Mouse (Mus musculus) spleen, postnatal 14 days (tissue): ENCODE data around the gene Depdc1b.

ENCODE experiments used
- DNase-seq, 2 experiments: peaks; one replicate each; pipeline ENCODE4 v3.0.0; 2021 to 2022; ENCODE audit warnings: low spot score in 2 of 2

Depdc1b gene

GRCm38 (mm10) chr13:108315702-108316486 is at the start of gene Depdc1b:
Gene Depdc1b, plus strand, starts transcription at chr13:108316332.
- DNase-seq: peak; percentile 90 to 92

GRCm38 (mm10) chr13:108267841-108268634 is 48.1 kb upstream of the Depdc1b start:
- no peak for DNase-seq

GRCm38 (mm10) chr13:108271458-108272148 is 44.5 kb upstream of the Depdc1b start:
- no peak for DNase-seq

DNA sequence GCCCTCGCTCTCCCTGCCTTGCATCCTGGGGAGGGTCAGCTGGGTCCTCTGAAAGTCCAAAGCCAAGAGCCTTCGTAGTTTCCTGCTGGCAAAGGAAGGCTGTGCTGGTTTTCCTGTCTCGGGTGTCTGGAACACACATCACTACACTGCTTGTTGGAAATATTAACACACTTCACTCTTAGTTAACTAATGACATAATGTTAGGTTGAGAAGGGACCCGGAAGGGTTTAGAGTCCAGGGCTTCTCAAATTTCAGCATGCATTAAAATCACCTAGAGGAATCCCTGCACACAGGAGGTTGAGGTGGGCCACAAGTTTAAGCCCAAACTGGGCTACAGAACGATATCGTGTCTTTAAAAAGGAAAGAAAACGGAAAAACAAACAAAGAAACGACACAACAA is 43.8 kb upstream of the Depdc1b start:
- DNase-seq: no peak

- DNase-seq: no peak
Observed at GRCm38 (mm10) chr13:108273034-108273433, 43.1 kb upstream of the Depdc1b start.

GRCm38 (mm10) chr13:108273456-108273855 is 42.7 kb upstream of the Depdc1b start:
- no peak for DNase-seq

DNA sequence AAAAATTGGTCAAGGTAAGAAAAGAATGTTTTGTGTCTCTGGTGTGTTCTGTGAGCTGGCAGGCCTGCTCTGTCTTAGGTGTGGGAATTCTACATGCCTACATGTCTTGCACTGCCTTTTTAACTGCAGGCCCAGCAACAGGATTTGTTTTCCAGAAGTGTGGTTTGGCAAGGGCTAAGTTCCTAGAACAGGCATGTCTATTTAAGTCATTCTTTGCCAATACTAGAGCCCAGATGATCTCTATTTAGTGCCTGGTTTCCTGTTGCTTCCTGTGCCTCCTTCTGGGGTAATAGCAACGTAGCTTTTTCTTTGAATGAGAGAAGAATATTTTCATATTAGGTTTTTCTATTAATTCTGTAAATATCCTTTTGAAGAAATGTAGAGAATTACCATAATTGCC is 39.6 kb upstream of the Depdc1b start:
- DNase-seq: no peak

DNA sequence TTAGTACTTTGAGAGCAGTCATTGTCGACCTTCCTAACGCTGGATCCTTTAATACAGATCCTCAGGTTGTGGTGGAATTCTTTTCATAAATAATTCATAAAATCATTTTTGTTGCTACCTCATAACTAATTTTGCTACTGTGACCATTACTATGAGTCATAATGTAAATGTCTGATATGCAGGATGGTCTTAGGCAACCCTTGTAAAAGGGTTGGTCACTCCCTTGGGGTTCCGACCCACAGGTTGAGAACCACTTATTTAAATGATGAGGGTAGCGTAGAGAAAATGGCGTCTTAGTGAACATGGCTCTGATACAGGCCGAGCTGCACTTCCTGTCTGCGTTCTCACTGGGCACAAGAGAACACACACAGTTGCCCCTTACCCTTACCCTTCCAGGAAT is 38.8 kb upstream of the Depdc1b start:
- no peak for DNase-seq

DNA sequence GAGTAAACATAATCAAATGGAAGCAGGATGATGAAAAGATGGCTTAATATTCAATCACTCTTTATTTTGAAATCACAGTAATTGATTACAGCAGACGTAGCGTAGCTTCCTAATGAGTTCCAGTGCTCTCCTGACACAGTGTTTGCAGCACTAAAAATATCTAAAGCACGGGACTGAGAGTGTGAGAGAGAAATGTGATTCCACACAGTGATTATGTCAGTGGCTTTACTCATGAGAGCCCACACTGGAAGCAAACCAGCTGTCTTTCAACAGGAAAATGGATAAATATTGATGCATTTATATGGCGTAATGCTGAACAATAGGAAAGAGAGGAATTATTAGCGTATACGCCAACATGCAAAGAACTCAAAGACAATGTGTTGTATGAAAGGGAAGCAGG is 37.5 kb upstream of the Depdc1b start:
- no peak for DNase-seq

- DNase-seq: no peak
Observed at GRCm38 (mm10) chr13:108284312-108284711, 31.8 kb upstream of the Depdc1b start.

- DNase-seq: no peak
Observed at GRCm38 (mm10) chr13:108287953-108288352, 28.2 kb upstream of the Depdc1b start.

- no peak for DNase-seq
Observed at GRCm38 (mm10) chr13:108289436-108289835, 26.7 kb upstream of the Depdc1b start.

GRCm38 (mm10) chr13:108290314-108290713 is 25.8 kb upstream of the Depdc1b start:
- DNase-seq: no peak

DNA sequence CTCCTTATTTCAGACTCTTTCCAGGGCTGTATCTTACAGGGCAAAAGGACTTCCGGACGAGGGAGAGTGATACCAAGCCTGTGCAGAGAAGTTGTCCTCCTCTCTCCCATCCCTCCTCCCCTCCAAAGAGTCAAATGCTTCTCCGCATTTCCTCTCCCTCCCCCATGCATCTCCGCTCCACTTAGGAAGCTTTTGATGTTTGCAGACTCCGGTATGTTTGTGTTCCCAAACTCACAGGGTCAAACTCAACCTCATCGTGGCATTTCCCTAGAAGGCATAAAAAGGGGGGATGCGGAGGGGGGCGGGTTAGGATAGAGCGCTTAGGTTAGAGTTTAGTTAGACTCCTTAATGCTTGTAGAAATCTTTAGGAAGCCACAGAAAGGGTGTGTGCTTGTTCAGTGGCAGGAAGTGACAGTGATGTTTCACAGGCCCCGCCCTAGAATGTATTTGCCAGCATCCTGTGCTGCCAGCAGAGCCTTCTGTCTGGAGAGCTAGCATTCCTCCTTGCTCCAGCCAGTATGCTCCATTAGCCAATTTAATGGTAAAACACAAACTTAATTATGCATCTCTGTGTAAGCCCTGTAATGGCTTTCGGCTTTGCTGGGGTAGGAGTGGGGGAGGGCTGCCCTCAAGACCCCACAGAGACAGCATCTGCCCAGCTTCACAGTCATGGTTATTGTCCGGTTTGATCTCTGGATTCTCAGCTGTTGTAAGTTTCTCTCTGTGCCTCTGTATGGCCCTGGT is 18.6 kb upstream of the Depdc1b start:
- DNase-seq: no peak

- no peak for DNase-seq
Observed at GRCm38 (mm10) chr13:108298241-108298640, 17.9 kb upstream of the Depdc1b start.

- no peak for DNase-seq
Observed at GRCm38 (mm10) chr13:108300346-108300950, 15.7 kb upstream of the Depdc1b start.

GRCm38 (mm10) chr13:108301411-108301810 is 14.7 kb upstream of the Depdc1b start:
- no peak for DNase-seq

DNA sequence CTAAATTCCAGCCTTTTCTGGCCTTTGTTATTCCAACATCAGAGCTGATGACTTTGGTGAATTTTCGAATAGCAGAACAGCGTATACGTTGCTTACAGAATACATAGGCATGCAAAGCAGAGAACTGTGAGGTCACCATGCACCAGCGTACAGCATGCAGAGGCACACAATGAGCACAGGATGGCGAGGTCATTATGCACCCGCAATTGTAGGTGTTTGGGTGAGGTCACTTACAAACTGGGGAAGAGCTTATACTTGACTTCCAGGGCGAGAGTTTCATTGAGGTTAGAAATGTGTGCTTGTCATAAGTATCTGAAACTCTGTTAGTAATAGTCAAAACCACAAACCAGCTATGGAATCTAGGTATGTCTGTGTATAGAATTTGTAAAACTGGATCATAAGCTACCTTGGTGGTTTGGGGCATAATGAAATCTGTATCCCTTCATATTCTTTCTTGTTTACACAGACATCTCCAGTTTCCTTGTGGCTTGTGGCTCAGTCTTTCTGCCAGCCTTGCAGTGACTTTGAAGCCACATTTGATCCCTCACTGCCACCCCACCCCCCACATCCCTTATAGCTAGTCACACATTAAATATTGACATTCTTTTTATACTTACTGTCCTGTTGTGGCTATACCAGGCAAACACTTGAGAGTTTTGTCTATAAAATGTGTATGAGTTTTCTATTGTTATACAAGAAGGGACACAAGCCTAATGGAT is 13.0 kb upstream of the Depdc1b start:
- DNase-seq: no peak

DNA sequence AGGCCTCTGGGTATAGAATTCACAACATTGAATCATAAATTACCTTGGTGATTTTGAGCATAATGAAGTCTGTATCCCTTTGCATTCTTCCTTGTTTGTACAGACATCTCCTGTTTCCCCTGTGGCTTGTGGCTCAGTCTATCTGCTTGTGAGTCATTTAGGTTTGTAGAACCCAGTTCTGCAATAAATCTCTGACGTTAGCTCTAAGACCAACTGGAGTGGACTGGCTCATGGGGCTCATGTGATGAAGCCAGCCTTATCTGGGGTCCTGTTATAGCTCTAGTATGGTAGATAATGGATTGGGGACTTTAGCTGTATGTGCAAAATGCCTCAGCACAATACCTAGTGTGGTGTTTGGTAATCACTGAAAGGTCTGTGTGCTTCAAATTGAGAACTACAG is 12.3 kb upstream of the Depdc1b start:
- no peak for DNase-seq

DNA sequence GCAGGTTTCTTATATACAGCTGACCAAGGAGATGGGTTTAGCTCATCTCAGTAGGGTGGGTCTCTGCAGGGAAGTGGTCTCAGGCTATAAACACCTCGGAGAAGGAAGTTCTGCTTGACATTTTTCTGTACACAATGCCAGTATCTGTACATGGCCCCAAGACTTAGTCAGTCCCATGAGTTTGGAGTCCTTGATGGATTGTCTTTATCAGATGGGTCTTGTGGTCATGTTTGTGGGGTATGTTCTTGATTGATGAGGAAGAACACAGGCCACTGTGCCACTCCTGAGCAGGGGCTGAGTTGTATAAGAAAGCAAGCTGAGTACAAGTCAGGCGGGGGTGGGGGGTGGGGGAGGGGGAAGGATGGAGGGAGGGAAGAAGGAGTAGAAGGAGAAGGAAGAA is 11.5 kb upstream of the Depdc1b start:
- no peak for DNase-seq

DNA sequence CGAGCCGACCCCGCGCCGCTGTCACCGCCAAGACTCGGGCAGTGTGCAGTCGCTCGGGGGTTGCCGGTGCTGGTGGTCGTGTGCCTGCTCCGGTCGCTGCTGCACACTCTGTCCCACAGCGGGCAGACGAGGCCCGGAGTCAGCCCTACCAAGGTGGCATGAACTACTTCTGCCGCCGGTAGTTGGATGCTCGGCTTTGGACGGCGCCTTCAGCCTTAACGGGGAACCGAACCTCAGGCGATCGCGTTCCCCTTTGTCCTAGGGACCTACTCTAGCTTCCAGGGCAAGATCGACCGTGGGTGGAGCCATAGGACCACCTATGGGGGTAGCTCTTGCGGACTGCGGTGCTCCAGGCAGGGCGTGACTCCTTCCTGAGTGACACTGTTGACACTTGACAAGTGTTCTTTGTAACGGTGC is 363 bp downstream of the Depdc1b start:
- peak; percentile 21 to 33 for DNase-seq
